ENCODE assay signal across 18 mouse cellular contexts in genomic region chr6:80862741-80863140, GRCm38 (mm10).
"Had no signal": no experiment of that assay in that cellular context is flagged by ENCODE, and none has a peak within 500 bp of the region (broad histone marks: within the 10 kb centered on the region; RNA-seq: fewer than 3 reads in every experiment).

No protein-coding gene starts in this region.

- H3K27ac ChIP-seq: midbrain, embryonic 10.5 days; midbrain, embryonic 12.5 days; neural tube, embryonic 13.5 days; neural tube, embryonic 15.5 days had no signal

- ATAC-seq: midbrain, embryonic 16.5 days had no signal

- DNase-seq: lung, adult 18-20 months; lung, embryonic 14.5 days; lung, postnatal 10 days; lung, postnatal 4 days; midbrain, embryonic 14.5 days; retina, postnatal 1 day; right cerebral cortex, postnatal 25 days; right cerebral cortex, postnatal 4 days; spleen, adult 18-20 months; thymus, adult 18-20 months; thymus, postnatal 14 days; thymus, postnatal 36 days had no signal

- H3K36me3 ChIP-seq: midbrain, embryonic 10.5 days; midbrain, embryonic 12.5 days; neural tube, embryonic 13.5 days; neural tube, embryonic 15.5 days had no signal

- H3K9ac ChIP-seq: lung, embryonic 14.5 days; midbrain, embryonic 12.5 days; neural tube, embryonic 13.5 days; neural tube, embryonic 15.5 days had no signal

- H3K4me1 ChIP-seq: midbrain, embryonic 10.5 days; midbrain, embryonic 12.5 days; neural tube, embryonic 13.5 days; neural tube, embryonic 15.5 days had no signal

- H3K4me2 ChIP-seq: lung, embryonic 14.5 days; midbrain, embryonic 12.5 days; neural tube, embryonic 13.5 days; neural tube, embryonic 15.5 days had no signal

- H3K27me3 ChIP-seq: midbrain, embryonic 12.5 days; neural tube, embryonic 13.5 days; neural tube, embryonic 15.5 days had no signal

- H3K9me3 ChIP-seq: midbrain, embryonic 10.5 days; midbrain, embryonic 12.5 days; neural tube, embryonic 13.5 days; neural tube, embryonic 15.5 days had no signal

- H3K4me3 ChIP-seq: midbrain, embryonic 10.5 days; midbrain, embryonic 12.5 days; myocyte; neural tube, embryonic 13.5 days; neural tube, embryonic 15.5 days had no signal
